Mouse (Mus musculus): ENCODE results near the gene Epm2a.

DNA sequence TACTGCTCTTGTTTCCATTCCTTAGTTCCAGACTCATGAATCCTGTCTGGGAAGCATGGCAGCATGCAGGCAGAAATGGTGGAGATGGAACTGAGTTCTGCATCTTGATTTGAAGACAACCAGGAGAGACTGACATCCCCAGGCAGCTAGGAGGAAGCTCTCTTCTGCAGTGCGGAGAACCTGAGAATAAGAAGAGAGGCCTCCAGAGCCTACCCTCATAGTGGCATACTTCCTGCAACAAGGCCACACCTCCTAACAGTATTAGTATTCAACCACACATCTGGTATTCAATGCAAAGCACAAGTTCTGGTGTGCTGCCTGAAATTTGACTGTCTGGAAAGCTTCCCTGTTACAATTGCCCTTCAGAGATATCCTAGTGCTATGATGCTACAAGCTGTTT lies 33.3 kb upstream of the Epm2a start:
- TF ChIP-seq GATA1 (IDR thresholded peaks at IDR 0.05; ENCODE audit: borderline replicate concordance, low read length) (no peak), FLI1 (IDR thresholded peaks at IDR 0.05; ENCODE audit: low read length) (no peak)

All from megakaryocyte, embryonic 14.5 days (primary cell).